Mouse (Mus musculus): ENCODE measurements around the gene Tekt1. TPM values are rescaled to one million over a fixed set of nuclear protein-coding genes. Genes with fewer than 3 reads are reported as not detected.

The Tekt1 gene
- polyA plus RNA-seq, 1 experiment from 2014 or later = 10.4 TPM

DNA sequence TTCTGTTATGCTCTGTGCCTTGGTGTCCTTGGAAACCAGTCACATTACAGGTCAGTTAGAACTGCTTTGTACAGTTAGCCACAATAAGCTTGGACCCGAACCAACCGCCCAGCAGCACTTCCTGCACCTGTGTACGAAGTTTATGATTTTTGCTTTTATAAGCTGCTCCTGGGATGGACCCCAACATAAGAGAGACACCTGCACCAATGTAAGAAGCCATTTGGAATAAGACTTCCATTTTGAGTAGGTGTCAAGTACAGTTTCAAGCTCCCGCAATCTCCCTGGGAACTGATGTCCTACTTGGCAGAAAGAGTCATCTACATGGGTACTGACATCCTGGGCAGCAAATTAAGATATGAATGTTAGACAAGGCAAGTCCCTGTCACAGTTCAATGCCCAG lies 22.5 kb downstream of the Tekt1 start:
- Histone ChIP-seq H3K27me3 (replicated peaks; ENCODE audit: control insufficient read depth, insufficient read depth, low read length) (no peaks in the 10 kb centered on the region), H3K36me3 (ENCODE audit: control insufficient read depth, insufficient read depth, low read length) (no peaks in the 10 kb centered on the region)

DNA sequence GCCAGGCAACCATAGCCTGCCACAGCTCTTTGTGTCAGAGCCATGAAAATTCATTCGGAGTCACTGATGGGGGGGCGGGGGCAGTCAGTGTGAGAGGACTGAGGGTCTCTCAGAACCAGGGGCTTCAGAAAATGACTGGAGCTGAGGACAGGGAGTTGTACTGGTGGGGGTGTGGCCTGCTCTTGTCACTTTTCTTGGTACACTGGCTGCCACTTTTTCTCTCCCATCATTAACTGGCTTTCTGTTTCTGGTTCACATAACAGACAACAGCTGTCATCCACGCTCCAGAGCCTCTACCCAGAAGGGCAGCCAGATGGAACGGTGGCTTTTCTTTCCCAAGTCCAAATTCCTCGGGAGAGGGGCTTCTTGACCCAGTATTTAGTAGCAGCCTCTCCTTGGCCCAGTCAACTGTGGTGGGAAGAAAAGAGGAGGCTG lies 23.8 kb downstream of the Tekt1 start:
- Histone ChIP-seq H3K4me1 (ENCODE audit: control insufficient read depth, insufficient read depth, low read length) (peaks cover 6% of the 10 kb centered on the region), H3K27ac (ENCODE audit: low read depth, low read length) (no peak overlapping the region), H3K27me3 (replicated peaks; ENCODE audit: control insufficient read depth, insufficient read depth, low read length) (no peaks in the 10 kb centered on the region), H3K4me2 (ENCODE audit: low read length) (no peak overlapping the region), H3K9me3 (replicated peaks; ENCODE audit: control insufficient read depth, low read length) (no peaks in the 10 kb centered on the region), H3K9ac (ENCODE audit: low read length) (no peak overlapping the region), H3K4me3 (ENCODE audit: low read depth, low read length) (no peak overlapping the region), H3K36me3 (ENCODE audit: control insufficient read depth, insufficient read depth, low read length) (no peaks in the 10 kb centered on the region)
- WGBS = 34% methylated on average over 5 of the region's 5 CpGs
- DNase-seq (ENCODE audit: low spot score) (peak; percentile 53), ATAC-seq (peak; percentile 18; the same call in 1 of the 2 replicates)

More for the DNA sequence above, 22.5 kb downstream of the Tekt1 start:
- WGBS = 85% methylated on average over 4 of the region's 4 CpGs
- H3K4me1 ChIP-seq (ENCODE audit: control insufficient read depth, insufficient read depth, low read length) = peaks cover 6% of the 10 kb centered on the region
- no peak overlapping the region for H3K9ac ChIP-seq (ENCODE audit: low read length)
- no peak overlapping the region for H3K4me2 ChIP-seq (ENCODE audit: low read length)
- no peaks in the 10 kb centered on the region for H3K9me3 ChIP-seq (replicated peaks; ENCODE audit: control insufficient read depth, low read length)
- no peak overlapping the region for H3K27ac ChIP-seq (ENCODE audit: low read depth, low read length)
- no peak for ATAC-seq
- no peak overlapping the region for H3K4me3 ChIP-seq (ENCODE audit: low read depth, low read length)
- DNase-seq (ENCODE audit: low spot score) = no peak

DNA sequence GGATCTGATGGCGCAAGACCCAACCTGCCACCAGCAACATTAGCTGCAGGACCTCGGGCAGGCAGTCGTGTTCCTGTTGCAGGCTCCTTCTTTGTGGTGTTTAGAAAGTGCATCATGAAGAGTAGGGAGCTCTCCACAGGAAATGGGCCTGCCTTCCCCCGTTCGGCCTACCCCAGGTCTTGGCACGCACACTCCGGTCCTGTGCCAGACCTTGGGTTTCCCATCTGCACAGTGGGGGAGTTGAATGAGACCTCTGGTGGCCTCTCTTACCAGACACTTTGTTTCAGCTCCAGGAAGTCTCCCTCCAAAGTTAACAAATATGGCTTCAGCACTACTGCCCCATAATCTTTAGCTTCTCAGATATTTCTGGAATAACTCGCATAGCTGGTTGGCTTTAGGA lies 25.5 kb downstream of the Tekt1 start:
- Histone ChIP-seq H3K36me3 (ENCODE audit: control insufficient read depth, insufficient read depth, low read length) (no peaks in the 10 kb centered on the region), H3K9ac (ENCODE audit: low read length) (no peak overlapping the region), H3K4me3 (ENCODE audit: low read depth, low read length) (no peak overlapping the region), H3K27ac (ENCODE audit: low read depth, low read length) (no peak overlapping the region), H3K27me3 (replicated peaks; ENCODE audit: control insufficient read depth, insufficient read depth, low read length) (no peaks in the 10 kb centered on the region), H3K4me1 (ENCODE audit: control insufficient read depth, insufficient read depth, low read length) (peaks cover 6% of the 10 kb centered on the region), H3K9me3 (replicated peaks; ENCODE audit: control insufficient read depth, low read length) (no peaks in the 10 kb centered on the region), H3K4me2 (ENCODE audit: low read length) (no peak overlapping the region)
- WGBS = 84% methylated on average over 8 of the region's 8 CpGs
- ATAC-seq = no peak
- DNase-seq (ENCODE audit: low spot score) = no peak

DNA sequence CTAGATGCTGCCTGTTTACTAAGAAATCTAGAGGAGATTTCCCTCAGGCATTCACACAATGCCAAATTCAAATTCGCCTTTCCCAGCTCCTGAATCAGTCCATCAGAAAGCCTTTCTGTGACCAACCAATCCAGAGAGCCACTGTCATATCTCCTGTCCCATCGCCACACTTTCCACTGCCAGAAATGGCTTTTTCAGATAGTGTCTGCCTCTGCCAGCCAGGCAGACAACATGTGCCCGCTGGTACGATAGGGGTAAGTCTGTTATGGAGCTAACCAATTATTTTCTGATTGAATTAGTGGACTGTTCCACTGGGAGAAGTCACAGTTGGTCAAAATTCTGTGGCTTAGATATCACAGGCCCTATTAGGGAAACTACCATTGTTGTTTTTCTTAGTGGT lies 27.6 kb downstream of the Tekt1 start:
- ATAC-seq (no peak), DNase-seq (ENCODE audit: low spot score) (no peak)
- no peak overlapping the region for H3K4me3 ChIP-seq (ENCODE audit: low read depth, low read length)
- no peaks in the 10 kb centered on the region for H3K9me3 ChIP-seq (replicated peaks; ENCODE audit: control insufficient read depth, low read length)
- no peaks in the 10 kb centered on the region for H3K27me3 ChIP-seq (replicated peaks; ENCODE audit: control insufficient read depth, insufficient read depth, low read length)
- 80% methylated on average over 4 of the region's 4 CpGs for WGBS
- no peaks in the 10 kb centered on the region for H3K36me3 ChIP-seq (ENCODE audit: control insufficient read depth, insufficient read depth, low read length)
- no peak overlapping the region for H3K9ac ChIP-seq (ENCODE audit: low read length)
- H3K4me2 ChIP-seq (ENCODE audit: low read length) = no peak overlapping the region
- H3K27ac ChIP-seq (ENCODE audit: low read depth, low read length) = no peak overlapping the region
- peaks cover 6% of the 10 kb centered on the region for H3K4me1 ChIP-seq (ENCODE audit: control insufficient read depth, insufficient read depth, low read length)

- no peak for ATAC-seq
- Histone ChIP-seq H3K4me1 (ENCODE audit: control insufficient read depth, insufficient read depth, low read length) (0 out of 2 replicates have a peak, but pooled peaks cover 1% of the 10 kb centered on the region), H3K36me3 (ENCODE audit: control insufficient read depth, insufficient read depth, low read length) (no peaks in the 10 kb centered on the region), H3K4me3 (ENCODE audit: low read depth, low read length) (no peak overlapping the region), H3K27me3 (replicated peaks; ENCODE audit: control insufficient read depth, insufficient read depth, low read length) (no peaks in the 10 kb centered on the region), H3K27ac (ENCODE audit: low read depth, low read length) (no peak overlapping the region), H3K9ac (ENCODE audit: low read length) (no peak overlapping the region), H3K4me2 (ENCODE audit: low read length) (no peak overlapping the region), H3K9me3 (replicated peaks; ENCODE audit: control insufficient read depth, low read length) (no peaks in the 10 kb centered on the region)
- 88% methylated on average over 9 of the region's 9 CpGs for WGBS
- no peak for DNase-seq (ENCODE audit: low spot score)
These were observed 29.1 kb downstream of the Tekt1 start for GRCm38 (mm10) chr11:72332951-72333667.

DNA sequence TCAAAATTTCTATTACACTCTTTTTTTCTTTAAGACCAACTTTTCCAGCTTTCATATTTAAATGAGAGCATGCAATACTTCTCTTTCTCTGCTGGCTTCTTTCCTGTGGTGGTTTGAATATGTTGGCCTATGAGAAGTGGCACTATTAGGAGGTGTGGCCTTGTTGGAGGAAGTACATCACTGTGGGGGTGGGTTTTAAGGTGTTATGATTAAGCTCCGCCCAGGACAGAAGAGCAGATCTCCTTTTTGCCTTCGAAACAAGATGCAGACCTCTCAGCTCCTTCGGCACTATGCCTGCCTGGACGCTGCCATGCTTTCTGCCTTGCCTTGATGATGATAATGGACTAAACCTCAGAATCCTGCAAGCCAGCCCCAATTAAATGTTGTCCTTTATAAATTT lies 36.5 kb downstream of the Tekt1 start:
- H3K27ac ChIP-seq (ENCODE audit: low read depth, low read length) = no peak overlapping the region
- no peak overlapping the region for H3K9ac ChIP-seq (ENCODE audit: low read length)
- no peaks in the 10 kb centered on the region for H3K4me1 ChIP-seq (ENCODE audit: control insufficient read depth, insufficient read depth, low read length)
- WGBS = 90% methylated on average over 4 of the region's 4 CpGs
- no peak for ATAC-seq
- no peaks in the 10 kb centered on the region for H3K36me3 ChIP-seq (ENCODE audit: control insufficient read depth, insufficient read depth, low read length)
- H3K4me3 ChIP-seq (ENCODE audit: low read depth, low read length) = no peak overlapping the region
- no peak overlapping the region for H3K4me2 ChIP-seq (ENCODE audit: low read length)
- no peaks in the 10 kb centered on the region for H3K9me3 ChIP-seq (replicated peaks; ENCODE audit: control insufficient read depth, low read length)
- DNase-seq (ENCODE audit: low spot score) = no peak
- H3K27me3 ChIP-seq (replicated peaks; ENCODE audit: control insufficient read depth, insufficient read depth, low read length) = no peaks in the 10 kb centered on the region

- DNase-seq (ENCODE audit: low spot score) = no peak
- no peaks in the 10 kb centered on the region for H3K9me3 ChIP-seq (replicated peaks; ENCODE audit: control insufficient read depth, low read length)
- H3K4me3 ChIP-seq (ENCODE audit: low read depth, low read length) = no peak overlapping the region
- no peak for ATAC-seq
- H3K36me3 ChIP-seq (ENCODE audit: control insufficient read depth, insufficient read depth, low read length) = no peaks in the 10 kb centered on the region
- no peaks in the 10 kb centered on the region for H3K4me1 ChIP-seq (ENCODE audit: control insufficient read depth, insufficient read depth, low read length)
- no peaks in the 10 kb centered on the region for H3K27me3 ChIP-seq (replicated peaks; ENCODE audit: control insufficient read depth, insufficient read depth, low read length)
- H3K27ac ChIP-seq (ENCODE audit: low read depth, low read length) = no peak overlapping the region
- H3K4me2 ChIP-seq (ENCODE audit: low read length) = no peak overlapping the region
- no peak overlapping the region for H3K9ac ChIP-seq (ENCODE audit: low read length)
- WGBS = 70% methylated on average over 3 of the region's 3 CpGs
These were observed 37.8 kb downstream of the Tekt1 start for GRCm38 (mm10) chr11:72324431-72324830.

- DNase-seq (ENCODE audit: low spot score) (no peak), ATAC-seq (no peak)
- Histone ChIP-seq H3K4me2 (ENCODE audit: low read length) (no peak overlapping the region), H3K9ac (ENCODE audit: low read length) (no peak overlapping the region), H3K27ac (ENCODE audit: low read depth, low read length) (no peak overlapping the region), H3K4me3 (ENCODE audit: low read depth, low read length) (no peak overlapping the region), H3K36me3 (ENCODE audit: control insufficient read depth, insufficient read depth, low read length) (no peaks in the 10 kb centered on the region), H3K4me1 (ENCODE audit: control insufficient read depth, insufficient read depth, low read length) (no peaks in the 10 kb centered on the region), H3K9me3 (replicated peaks; ENCODE audit: control insufficient read depth, low read length) (no peaks in the 10 kb centered on the region), H3K27me3 (replicated peaks; ENCODE audit: control insufficient read depth, insufficient read depth, low read length) (peaks cover 12% of the 10 kb centered on the region)
- WGBS = 81% methylated on average over 5 of the region's 5 CpGs
These were observed 44.2 kb downstream of the Tekt1 start for GRCm38 (mm10) chr11:72318026-72318425.

GRCm38 (mm10) chr11:72314151-72314895 lies 47.9 kb downstream of the Tekt1 start, which contains the start of gene Fbxo39:
TSS of gene Fbxo39 (plus strand) at chr11:72314444.
- 11% methylated on average over 40 of the region's 42 CpGs for WGBS
- H3K27me3 ChIP-seq (replicated peaks; ENCODE audit: control insufficient read depth, insufficient read depth, low read length) = peaks cover 12% of the 10 kb centered on the region
- no peak within 1 kb of the TSS for H3K27ac ChIP-seq (ENCODE audit: low read depth, low read length)
- DNase-seq (ENCODE audit: low spot score) (peak; percentile 11), ATAC-seq (no peak)
- no peaks in the 10 kb centered on the region for H3K36me3 ChIP-seq (ENCODE audit: control insufficient read depth, insufficient read depth, low read length)
- no peaks in the 10 kb centered on the region for H3K4me1 ChIP-seq (ENCODE audit: control insufficient read depth, insufficient read depth, low read length)
- peak within 1 kb of the TSS; percentile 21 for H3K9ac ChIP-seq (ENCODE audit: low read length)
- no peaks in the 10 kb centered on the region for H3K9me3 ChIP-seq (replicated peaks; ENCODE audit: control insufficient read depth, low read length)
- peak within 1 kb of the TSS; percentile 42 for H3K4me2 ChIP-seq (ENCODE audit: low read length)
- peak within 1 kb of the TSS; percentile 11; the same call in 1 of the 2 replicates for H3K4me3 ChIP-seq (ENCODE audit: low read depth, low read length)
